Mouse (Mus musculus) myocyte (in vitro differentiated cells): ENCODE results near the gene Cldn14. TPM values are rescaled to one million over a fixed set of nuclear protein-coding genes. Genes with fewer than 3 reads are reported as not detected.

ENCODE experiments used
- H3K27me3 ChIP-seq: one replicate; pipeline ENCODE4 v1.6.1; 2011; ENCODE audit not compliant: control insufficient read depth, insufficient read depth, insufficient read length
- H3K36me3 ChIP-seq: one replicate; pipeline ENCODE4 v1.6.1; 2011; ENCODE audit not compliant: control insufficient read depth, insufficient read depth
- H3K4me2 ChIP-seq: one replicate; pipeline ENCODE4 v1.6.1; 2011; ENCODE audit warnings: low read depth, control low read depth
- H3K4me3 ChIP-seq: one replicate; pipeline ENCODE4 v1.5.1; 2011; ENCODE audit warnings: mild to moderate bottlenecking, control low read depth, moderate library complexity
- H3K79me2 ChIP-seq: one replicate; pipeline ENCODE4 v1.6.1; 2011; ENCODE audit not compliant: control insufficient read depth, insufficient read depth
- H3ac ChIP-seq: one replicate; pipeline ENCODE4 v1.6.1; 2011; ENCODE audit not compliant: control insufficient read depth, insufficient read length
- CEBPB ChIP-seq: IDR thresholded peaks from 2 replicates; pipeline ENCODE4 v1.6.1; 2011; ENCODE audit warnings: mild to moderate bottlenecking, moderate library complexity; ENCODE audit not compliant: poor library complexity, insufficient read depth, severe bottlenecking
- E2F4 ChIP-seq: IDR thresholded peaks from one replicate; pipeline ENCODE4 v1.6.1; 2011; ENCODE audit warnings: mild to moderate bottlenecking, control low read depth, moderate library complexity; ENCODE audit not compliant: insufficient read depth
- MAX ChIP-seq: IDR thresholded peaks from one replicate; pipeline ENCODE4 v1.6.1; 2011; ENCODE audit warnings: low read depth, mild to moderate bottlenecking, control low read depth
- POLR2AphosphoS2 ChIP-seq: IDR thresholded peaks from one replicate; pipeline ENCODE4 v1.6.1; 2011; ENCODE audit warnings: low read depth, control low read depth; ENCODE audit not compliant: insufficient read length
- REST ChIP-seq: IDR thresholded peaks from one replicate; pipeline ENCODE4 v1.6.1; 2011; ENCODE audit warnings: mild to moderate bottlenecking, control low read depth, moderate library complexity; ENCODE audit not compliant: insufficient read depth, insufficient read length
- SRF ChIP-seq: IDR thresholded peaks from one replicate; pipeline ENCODE4 v1.6.1; 2011; ENCODE audit warnings: low read depth; ENCODE audit not compliant: control insufficient read depth, insufficient read length
- TCF12 ChIP-seq: IDR thresholded peaks from one replicate; pipeline ENCODE4 v1.6.1; 2011; ENCODE audit warnings: mild to moderate bottlenecking, control low read depth; ENCODE audit not compliant: poor library complexity, insufficient read depth, severe bottlenecking
- TCF3 ChIP-seq: IDR thresholded peaks from one replicate; pipeline ENCODE4 v1.6.1; 2011; ENCODE audit warnings: low read depth, control low read depth; ENCODE audit not compliant: insufficient read length
- USF1 ChIP-seq: IDR thresholded peaks from one replicate; pipeline ENCODE4 v1.6.1; 2011; ENCODE audit warnings: low read depth, mild to moderate bottlenecking, control low read depth, moderate library complexity
- polyA plus RNA-seq: library from polyadenylated mRNA; unstranded; fragments of >200 nt; fragmentation: generic; extraction: Trizol; gene quantifications from one replicate; pipeline ENCODE4 v1.2.1, GENCODE M21; 2012; ENCODE audit warnings: missing spikeins

The Cldn14 gene
- polyA plus RNA-seq, 1 experiment: 0.07 TPM

DNA sequence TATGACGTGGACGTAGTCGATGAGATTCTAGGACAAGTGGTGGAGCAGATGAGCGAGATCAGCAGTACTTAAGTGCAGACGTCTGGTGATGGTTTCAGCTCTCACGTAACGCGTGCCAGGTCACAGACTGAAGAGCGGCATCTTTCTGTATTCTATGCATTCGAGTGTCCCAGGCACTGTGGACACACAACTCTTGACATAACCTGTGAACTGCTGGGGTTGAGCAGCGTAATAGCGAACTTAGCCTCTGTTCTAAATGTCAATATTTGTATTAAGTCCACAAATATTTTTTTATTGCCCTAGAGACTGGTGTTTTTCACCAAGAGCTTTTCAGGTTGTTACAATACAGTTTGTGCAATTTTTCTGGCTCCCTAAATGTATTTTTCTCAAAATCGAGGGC is 133.8 kb downstream of the Cldn14 start:
- Histone ChIP-seq H3K36me3 (peaks cover 60% of the 10 kb centered on the region), H3K27me3 (no peaks in the 10 kb centered on the region), H3K4me2 (no peak overlapping the region), H3K4me3 (no peak overlapping the region), H3K79me2 (no peaks in the 10 kb centered on the region), H3ac (no peak overlapping the region)
- TF ChIP-seq CEBPB (no peak), SRF (no peak), POLR2AphosphoS2 (no peak), MAX (no peak), TCF12 (no peak), TCF3 (no peak), USF1 (no peak), REST (no peak), E2F4 (no peak)

Other genes starting within 250 kb of the Cldn14 start
- gene Morc3, start 176.7 kb downstream of the Cldn14 start, polyA plus RNA-seq: 10.6 TPM
- 7.1 TPM for gene Chaf1b, start 124.9 kb downstream of the Cldn14 start, polyA plus RNA-seq
- 8.6 TPM for gene Sim2, start 76.1 kb upstream of the Cldn14 start, polyA plus RNA-seq